Mouse (Mus musculus): ENCODE results near the gene Slc12a7.
A peak's percentile ranks its signal among the peaks of the same experiment; 100 is the strongest.

Gene Slc12a7

DNA sequence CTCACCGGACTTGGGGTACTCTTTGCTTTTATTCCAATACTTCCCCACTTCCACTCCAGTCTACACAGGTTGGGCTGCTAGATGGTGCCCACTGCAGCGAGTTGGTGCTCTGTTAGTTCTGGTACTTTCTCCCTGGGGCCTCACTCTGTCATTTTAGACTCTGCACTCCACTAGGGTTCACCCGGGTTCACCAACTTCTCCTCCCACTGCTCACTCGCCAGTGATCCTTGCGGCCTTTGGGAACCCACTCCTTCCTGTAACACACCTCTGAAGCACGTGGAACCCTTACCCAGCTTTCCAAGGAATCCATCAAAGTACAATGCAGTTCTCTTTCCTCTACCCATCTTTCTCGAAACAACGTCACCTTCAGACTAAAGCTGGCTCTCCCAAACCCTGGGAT, 104.8 kb downstream of the Slc12a7 start:
- DNase-seq (ENCODE audit: low read depth, low spot score): no peak
- no peaks in the 10 kb centered on the region for H3K27me3 ChIP-seq (ENCODE audit: control insufficient read depth, insufficient read depth, low read length, poor library complexity, severe bottlenecking)
- H3K36me3 ChIP-seq (ENCODE audit: control insufficient read depth, insufficient read depth, low read length, poor library complexity, severe bottlenecking): no peaks in the 10 kb centered on the region

DNA sequence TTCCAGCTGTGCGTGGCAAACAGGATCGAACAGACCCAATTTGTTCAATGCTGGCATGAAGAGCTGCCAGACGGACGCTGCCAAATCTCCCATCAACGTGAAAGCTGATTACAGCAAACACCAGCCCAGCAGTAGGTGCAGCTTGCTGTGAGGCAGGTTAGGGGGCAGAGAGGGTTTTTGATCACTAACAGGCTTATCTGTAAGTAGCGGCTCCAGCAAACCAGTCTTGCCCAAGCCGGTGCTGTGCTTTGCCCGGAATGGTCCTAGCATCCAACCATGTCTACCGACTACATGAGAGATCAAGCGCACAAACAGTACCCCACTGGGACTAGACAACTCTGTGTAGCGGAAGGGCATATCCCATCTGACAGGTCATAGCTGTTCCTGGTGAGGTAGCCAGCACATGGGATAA, 106.2 kb downstream of the Slc12a7 start:
- Histone ChIP-seq H3K36me3 (ENCODE audit: control insufficient read depth, insufficient read depth, low read length, poor library complexity, severe bottlenecking) (no peaks in the 10 kb centered on the region), H3K27me3 (ENCODE audit: control insufficient read depth, insufficient read depth, low read length, poor library complexity, severe bottlenecking) (no peaks in the 10 kb centered on the region)
- DNase-seq (ENCODE audit: low read depth, low spot score): no peak

DNA sequence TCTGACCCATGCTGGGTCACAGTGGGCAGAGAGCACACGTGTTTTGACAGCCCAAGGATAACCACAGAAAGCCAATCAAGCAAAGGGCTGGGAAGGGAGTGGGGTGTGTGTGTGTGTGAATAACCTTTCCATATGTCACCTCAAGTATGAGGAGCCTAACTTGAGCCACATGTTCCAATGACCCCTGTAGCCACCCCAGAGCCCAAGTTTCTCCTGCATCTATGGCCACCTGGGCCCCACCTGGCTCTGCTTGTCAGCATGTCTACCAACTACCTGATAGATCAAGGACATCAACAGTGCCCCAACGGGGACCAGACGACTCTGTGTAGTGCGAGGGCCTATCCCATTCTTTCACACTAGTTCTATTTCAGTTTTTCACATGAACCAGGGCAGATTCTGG, 106.8 kb downstream of the Slc12a7 start:
- no peaks in the 10 kb centered on the region for H3K36me3 ChIP-seq (ENCODE audit: control insufficient read depth, insufficient read depth, low read length, poor library complexity, severe bottlenecking)
- no peak for DNase-seq (ENCODE audit: low read depth, low spot score)
- no peaks in the 10 kb centered on the region for H3K27me3 ChIP-seq (ENCODE audit: control insufficient read depth, insufficient read depth, low read length, poor library complexity, severe bottlenecking)

DNA sequence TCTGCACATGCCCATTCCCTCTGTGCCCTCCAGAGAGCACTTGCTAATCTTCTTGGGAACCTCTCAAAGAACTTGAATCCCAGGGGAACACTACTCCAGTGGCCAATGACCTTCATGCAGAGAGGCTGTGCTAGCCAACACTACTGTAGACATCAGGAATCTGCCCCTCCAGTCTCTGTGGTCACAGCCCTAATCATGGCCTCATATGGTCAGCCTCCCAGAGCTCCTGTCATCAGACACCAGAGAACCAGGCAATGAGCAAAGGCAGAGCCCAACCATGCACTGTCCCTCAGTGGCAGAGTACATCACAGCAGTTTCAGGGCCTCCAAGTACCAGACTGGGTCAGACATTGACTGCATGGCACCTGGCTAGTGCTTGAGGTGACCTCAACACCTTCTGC, 109.8 kb downstream of the Slc12a7 start:
- H3K27me3 ChIP-seq (ENCODE audit: control insufficient read depth, insufficient read depth, low read length, poor library complexity, severe bottlenecking): no peaks in the 10 kb centered on the region
- no peak for DNase-seq (ENCODE audit: low read depth, low spot score)

DNA sequence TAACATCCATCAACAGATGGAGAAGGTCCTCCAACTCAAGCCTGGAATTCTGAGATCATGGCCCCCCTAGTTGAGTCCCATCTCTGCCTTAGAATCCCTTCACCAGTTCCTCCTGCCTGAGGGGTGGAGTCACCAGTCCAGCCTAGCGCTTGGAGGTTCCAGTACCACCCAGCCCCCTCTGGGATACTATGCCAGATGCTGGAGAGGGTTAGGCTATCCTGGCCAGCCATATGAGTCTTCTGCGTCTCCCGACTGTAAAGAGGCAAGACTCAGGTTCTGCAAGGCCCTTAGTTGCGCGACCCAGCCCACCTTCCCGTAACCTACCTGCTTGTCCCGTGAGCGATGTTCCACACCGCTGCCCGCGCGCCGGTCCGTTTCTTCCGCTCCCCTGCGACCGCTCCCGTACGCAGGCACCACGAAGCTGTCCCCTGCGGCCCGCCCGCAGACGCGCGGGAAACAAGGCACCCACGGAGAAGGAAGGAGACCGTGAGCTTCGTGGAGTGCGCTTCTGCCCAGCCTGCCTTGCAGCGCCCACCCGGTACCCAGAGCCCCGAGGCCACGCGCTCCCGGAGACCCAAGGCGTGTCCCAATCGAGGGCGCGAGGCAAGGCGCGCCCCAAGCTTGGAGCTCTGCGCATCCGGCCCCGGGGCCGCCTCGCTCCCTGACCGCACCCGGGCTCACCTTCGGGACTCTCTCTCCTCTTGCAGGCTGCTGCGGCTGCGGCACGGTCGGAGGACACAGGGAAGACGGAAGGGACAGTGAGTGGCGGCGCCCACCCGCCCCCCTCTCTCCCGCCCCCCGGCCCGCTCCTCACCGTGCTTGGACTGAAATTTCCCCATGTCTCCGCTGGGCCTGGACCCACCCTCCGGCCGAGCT, 113.9 kb downstream of the Slc12a7 start:
- peak; percentile 6 for DNase-seq (ENCODE audit: low read depth, low spot score)
- Histone ChIP-seq H3K27me3 (ENCODE audit: control insufficient read depth, insufficient read depth, low read length, poor library complexity, severe bottlenecking) (no peaks in the 10 kb centered on the region), H3K36me3 (ENCODE audit: control insufficient read depth, insufficient read depth, low read length, poor library complexity, severe bottlenecking) (no peaks in the 10 kb centered on the region)

More for the DNA sequence above, 109.8 kb downstream of the Slc12a7 start:
- H3K36me3 ChIP-seq (ENCODE audit: control insufficient read depth, insufficient read depth, low read length, poor library complexity, severe bottlenecking): no peaks in the 10 kb centered on the region

DNA sequence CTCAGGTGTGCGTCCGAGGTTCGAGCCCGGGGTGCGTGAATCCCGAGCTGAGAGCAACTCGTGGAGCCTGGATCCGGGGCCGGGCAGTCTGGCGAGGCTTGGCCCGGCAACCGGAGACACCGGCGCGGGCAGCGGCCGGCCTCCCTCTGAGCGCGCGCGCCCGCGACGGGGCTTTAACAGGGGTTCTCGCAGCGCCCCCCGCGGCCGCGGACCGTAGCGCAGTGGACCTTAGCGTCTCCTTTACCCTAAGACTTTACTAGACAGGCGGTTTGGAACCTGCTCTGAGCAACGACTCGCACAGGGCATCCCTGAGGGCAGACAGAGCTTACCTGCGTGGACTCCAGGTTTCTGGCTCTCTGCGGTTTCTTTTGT, 114.6 kb downstream of the Slc12a7 start, which contains the start of gene Nkd2:
Nkd2 (minus strand) TSS at position 167 of the 372 bp plus-strand sequence.
- no peaks in the 10 kb centered on the region for H3K27me3 ChIP-seq (ENCODE audit: control insufficient read depth, insufficient read depth, low read length, poor library complexity, severe bottlenecking)
- peak; percentile 58 for DNase-seq (ENCODE audit: low read depth, low spot score)
- H3K36me3 ChIP-seq (ENCODE audit: control insufficient read depth, insufficient read depth, low read length, poor library complexity, severe bottlenecking): no peaks in the 10 kb centered on the region
